17 mouse cellular contexts compared by ENCODE assay signal in genomic region chr2:6278813-6279530, GRCm38 (mm10). TPM values are rescaled to one million over a fixed set of nuclear protein-coding genes. Genes with fewer than 3 reads are reported as not detected.
A peak's percentile ranks its signal among the peaks of the same experiment; 100 is the strongest.
DNase-seq lines count a peak whose midpoint lies in the region; ATAC-seq lines count a peak whose summit lies in the region.
"Had no signal": no experiment of that assay in that cellular context is flagged by ENCODE, and none has a peak within 500 bp of the region (broad histone marks: within the 10 kb centered on the region; RNA-seq: fewer than 3 reads in every experiment).

No protein-coding gene starts in this region.

- WGBS in liver, embryonic 13.5 days (ENCODE audit: insufficient replicate concordance), result 47% methylated on average over 10 of the region's 10 CpGs
- WGBS in liver, embryonic 12.5 days (ENCODE audit: insufficient replicate concordance), result 40% methylated on average over 10 of the region's 10 CpGs

- H3K4me3 ChIP-seq in liver, embryonic 13.5 days (replicated peaks), result no peak overlapping the region
- no peak overlapping the region for H3K4me3 ChIP-seq in liver, embryonic 12.5 days
- H3K4me3 ChIP-seq: forebrain, embryonic 12.5 days; limb, embryonic 13.5 days had no signal

- no peak overlapping the region for H3K4me2 ChIP-seq in liver, embryonic 13.5 days
- no peak overlapping the region for H3K4me2 ChIP-seq in liver, embryonic 12.5 days
- H3K4me2 ChIP-seq: forebrain, embryonic 12.5 days; limb, embryonic 13.5 days had no signal

- no peak for DNase-seq in liver, embryonic 13.5 days
- peak; percentile 12 for DNase-seq in T-cell, adult 2 months (ENCODE audit: low spot score)
- peak; percentile 49 for DNase-seq in splenic B cell, adult 2 months (ENCODE audit: low read depth, low spot score)
- DNase-seq in adrenal gland, postnatal 10 days, result no peak
- no peak for DNase-seq in Muller cell, postnatal 12 days (ENCODE audit: inconsistent ontology term)
- DNase-seq: adrenal gland, adult 8-10 months; cerebellum, adult 9-10 months; embryo, embryonic 11 days; heart, postnatal 4 days; kidney, adult 18-20 months; kidney, postnatal 4 days; liver, postnatal 0 days; thymus, adult 2 months had no signal

- 0 out of 2 replicates have a peak overlapping the region, but pooled peaks have one; percentile 13 for H3K27ac ChIP-seq in liver, embryonic 13.5 days
- no peak overlapping the region for H3K27ac ChIP-seq in liver, embryonic 12.5 days
- H3K27ac ChIP-seq: forebrain, embryonic 12.5 days; limb, embryonic 13.5 days had no signal

- no peak overlapping the region for H3K9ac ChIP-seq in liver, embryonic 13.5 days
- H3K9ac ChIP-seq in liver, embryonic 12.5 days, result no peak overlapping the region
- H3K9ac ChIP-seq: forebrain, embryonic 12.5 days; limb, embryonic 13.5 days; liver, postnatal 0 days had no signal

- no peaks in the 10 kb centered on the region for H3K9me3 ChIP-seq in liver, embryonic 13.5 days (replicated peaks)
- H3K9me3 ChIP-seq in liver, embryonic 12.5 days (replicated peaks), result no peaks in the 10 kb centered on the region
- H3K9me3 ChIP-seq: forebrain, embryonic 12.5 days; limb, embryonic 13.5 days had no signal

- H3K4me1 ChIP-seq in liver, embryonic 13.5 days (replicated peaks), result peaks cover 43% of the 10 kb centered on the region
- peaks cover 37% of the 10 kb centered on the region for H3K4me1 ChIP-seq in liver, embryonic 12.5 days
- H3K4me1 ChIP-seq: forebrain, embryonic 12.5 days had no signal

- H3K27me3 ChIP-seq in liver, embryonic 13.5 days, result peaks cover 3% of the 10 kb centered on the region
- H3K27me3 ChIP-seq in liver, embryonic 12.5 days (replicated peaks), result peaks cover 13% of the 10 kb centered on the region; the same call in 1 of the 2 replicates
- H3K27me3 ChIP-seq in splenic B cell, adult 2 months (ENCODE audit: control insufficient read depth, insufficient read depth, low read length, poor library complexity, severe bottlenecking), result no peaks in the 10 kb centered on the region
- H3K27me3 ChIP-seq: limb, embryonic 13.5 days had no signal

- no peak for ATAC-seq in liver, embryonic 13.5 days (ENCODE audit: low read depth)
- ATAC-seq in liver, embryonic 12.5 days, result no peak
- peak; percentile 48 for ATAC-seq in inflammation-experienced regulatory T-cells, adult 6 months
- ATAC-seq: liver, postnatal 0 days had no signal

- H3K36me3 ChIP-seq in liver, embryonic 13.5 days, result no peaks in the 10 kb centered on the region
- no peaks in the 10 kb centered on the region for H3K36me3 ChIP-seq in liver, embryonic 12.5 days
- no peaks in the 10 kb centered on the region for H3K36me3 ChIP-seq in splenic B cell, adult 2 months (ENCODE audit: control insufficient read depth, insufficient read depth, low read length, poor library complexity, severe bottlenecking)
- H3K36me3 ChIP-seq: forebrain, embryonic 12.5 days; limb, embryonic 13.5 days had no signal

RNA-seq across cellular contexts. Expression of gene Usp6nl, which starts 43.5 kb away (rescaled TPM):
- 3.4 and 5.5 TPM in 2 replicates for polyA plus RNA-seq in liver, embryonic 13.5 days (2015; fragmentation: Nextera tagmentation; extraction: Ambion mirVana)
- 7.7 and 7.9 TPM in 2 replicates for polyA plus RNA-seq in liver, embryonic 12.5 days (2016; fragmentation: Nextera tagmentation; extraction: Ambion mirVana)
- 10 to 100 TPM in 1 of 3 experiments, 1 to 10 TPM in 2; 4.1 to 11.9 (median 7.2) TPM for polyA plus RNA-seq in inflammation-experienced regulatory T-cells, adult 6 months (2017; shearing (Covaris generic))
- total RNA-seq in adrenal gland, postnatal 10 days (2021), result 10 to 100 TPM; 27.1 to 28.7 TPM

Comparison
In these comparisons a context has a peak if more than half of its experiments do, and no peak if none do; other contexts are left out.
1. DNase-seq: peak in T-cell, adult 2 months (single experiment) and splenic B cell, adult 2 months (single experiment); none in liver, embryonic 13.5 days (single experiment), adrenal gland, postnatal 10 days (single experiment) and Muller cell, postnatal 12 days (single experiment).